Mouse (Mus musculus) kidney, adult 2 months (tissue): ENCODE measurements around the gene Plcl1. TPM values are rescaled to one million over a fixed set of nuclear protein-coding genes. Genes with fewer than 3 reads are reported as not detected.
A peak's percentile ranks its signal among the peaks of the same experiment; 100 is the strongest.
"Not testable (repeated sequence)": the region's sequence is repeated elsewhere in the genome, so short reads cannot be mapped to it uniquely, and the experiment has no call there.

Source experiments
- DNase-seq: peaks from one replicate; pipeline ENCODE4 v3.0.0; 2021
- H3K27ac ChIP-seq: fragments of 200-500 bp; 2 replicates; pipeline ENCODE4 v1.5.1; 2012; ENCODE audit warnings: low read depth, low read length, control low read depth, inconsistent platforms; ENCODE audit not compliant: insufficient read depth
- H3K27me3 ChIP-seq: fragments of 200-500 bp; replicated peaks from 2 replicates; pipeline ENCODE4 v1.6.1; 2012; ENCODE audit warnings: mild to moderate bottlenecking, moderate library complexity, low read length, inconsistent platforms; ENCODE audit not compliant: control insufficient read depth, insufficient read depth
- H3K36me3 ChIP-seq: fragments of 200-500 bp; 2 replicates; pipeline ENCODE4 v1.6.1; 2012; ENCODE audit warnings: mild to moderate bottlenecking, moderate library complexity, low read length, inconsistent platforms; ENCODE audit not compliant: control insufficient read depth, insufficient read depth
- H3K4me1 ChIP-seq: fragments of 200-500 bp; 2 replicates; pipeline ENCODE4 v1.6.1; 2011; ENCODE audit warnings: low read length; ENCODE audit not compliant: control insufficient read depth, insufficient read depth
- H3K4me3 ChIP-seq: fragments of 200-500 bp; 2 replicates; pipeline ENCODE4 v1.5.1; 2011; ENCODE audit warnings: mild to moderate bottlenecking, low read depth, low read length, control low read depth; ENCODE audit not compliant: insufficient read depth
- CTCF ChIP-seq: fragments of 200-500 bp; conservative IDR thresholded peaks from 2 replicates; pipeline ENCODE4 v1.5.1; 2011; ENCODE audit warnings: low read depth, mild to moderate bottlenecking, control low read depth, low read length, moderate library complexity, mixed read lengths; ENCODE audit not compliant: insufficient read depth, insufficient read length
- POLR2A ChIP-seq: fragments of 200-500 bp; IDR thresholded peaks from one replicate; pipeline ENCODE4 v1.6.1; 2011; ENCODE audit warnings: low read depth, low read length, control low read depth
- WGBS: fragments of 180-500 bp; shearing (Covaris S2); methylation state at CpG from one replicate; pipeline ENCODE4 v1.1.7; 2018; 5-methylcytosine and 5-hydroxymethylcytosine counted together
- polyA plus RNA-seq: library from polyadenylated mRNA; depleted of rRNA; stranded (reverse); fragments of >200 nt; gene quantifications from 2 replicates; pipeline ENCODE4 v1.2.3, GENCODE M21; 2012

The Plcl1 gene
- polyA plus RNA-seq, 1 experiment = 4.2 TPM

GRCm38 (mm10) chr1:55499872-55500271 lies 94.2 kb downstream of the Plcl1 start:
- Histone ChIP-seq H3K27ac (no peak overlapping the region), H3K4me3 (no peak overlapping the region), H3K36me3 (no peaks in the 10 kb centered on the region), H3K4me1 (no peaks in the 10 kb centered on the region), H3K27me3 (no peaks in the 10 kb centered on the region)
- 44% methylated on average over 1 of the region's 1 CpGs for WGBS
- TF ChIP-seq CTCF = no peak
- TF ChIP-seq POLR2A = no peak
- DNase-seq = no peak

- no peaks in the 10 kb centered on the region for H3K4me1 ChIP-seq
- H3K27ac ChIP-seq = no peak overlapping the region
- 85% methylated on average over 2 of the region's 2 CpGs for WGBS
- H3K36me3 ChIP-seq = no peaks in the 10 kb centered on the region
- no peaks in the 10 kb centered on the region for H3K27me3 ChIP-seq
- TF ChIP-seq POLR2A (no peak), CTCF (no peak)
- no peak overlapping the region for H3K4me3 ChIP-seq
- DNase-seq = no peak
Observed at GRCm38 (mm10) chr1:55500981-55501682, 95.4 kb downstream of the Plcl1 start.

- 0 out of 2 replicates have a peak, but pooled peaks cover 3% of the 10 kb centered on the region for H3K4me1 ChIP-seq
- WGBS = 57% methylated on average over 4 of the region's 4 CpGs
Observed at GRCm38 (mm10) chr1:55505811-55506210, 100.1 kb downstream of the Plcl1 start.

GRCm38 (mm10) chr1:55507061-55507460 lies 101.3 kb downstream of the Plcl1 start:
- TF ChIP-seq CTCF (no peak), POLR2A (no peak)
- Histone ChIP-seq H3K4me1 (0 out of 2 replicates have a peak, but pooled peaks cover 3% of the 10 kb centered on the region), H3K36me3 (no peaks in the 10 kb centered on the region), H3K27me3 (no peaks in the 10 kb centered on the region), H3K27ac (no peak overlapping the region), H3K4me3 (no peak overlapping the region)
- WGBS = 85% methylated on average over 6 of the region's 6 CpGs
- DNase-seq = no peak

More at GRCm38 (mm10) chr1:55505811-55506210, 100.1 kb downstream of the Plcl1 start:
- TF ChIP-seq POLR2A = no peak
- TF ChIP-seq CTCF = no peak
- no peaks in the 10 kb centered on the region for H3K36me3 ChIP-seq
- H3K4me3 ChIP-seq = no peak overlapping the region
- DNase-seq = peak; percentile 59
- no peak overlapping the region for H3K27ac ChIP-seq
- H3K27me3 ChIP-seq = no peaks in the 10 kb centered on the region

- H3K36me3 ChIP-seq = no peaks in the 10 kb centered on the region
- no peak overlapping the region for H3K4me3 ChIP-seq
- TF ChIP-seq POLR2A (no peak), CTCF (no peak)
- H3K27ac ChIP-seq = no peak overlapping the region
- no peaks in the 10 kb centered on the region for H3K27me3 ChIP-seq
- H3K4me1 ChIP-seq = 0 out of 2 replicates have a peak, but pooled peaks cover 3% of the 10 kb centered on the region
- 74% methylated on average over 1 of the region's 1 CpGs for WGBS
- DNase-seq = no peak
Observed at GRCm38 (mm10) chr1:55509587-55509986, 103.9 kb downstream of the Plcl1 start.

- WGBS = 85% methylated on average over 3 of the region's 3 CpGs
- H3K36me3 ChIP-seq = no peaks in the 10 kb centered on the region
- no peaks in the 10 kb centered on the region for H3K27me3 ChIP-seq
- 0 out of 2 replicates have a peak, but pooled peaks cover 2% of the 10 kb centered on the region for H3K4me1 ChIP-seq
- H3K4me3 ChIP-seq = no peak overlapping the region
- DNase-seq = no peak
- no peak overlapping the region for H3K27ac ChIP-seq
- no peak for TF ChIP-seq CTCF
- no peak for TF ChIP-seq POLR2A
Observed at GRCm38 (mm10) chr1:55512165-55512564, 106.4 kb downstream of the Plcl1 start.

GRCm38 (mm10) chr1:55512799-55513198 lies 107.1 kb downstream of the Plcl1 start:
- not testable (repeated sequence) for H3K36me3 ChIP-seq
- 0 out of 2 replicates have a peak overlapping the region, but pooled peaks have one; percentile 64 for H3K27ac ChIP-seq

More at GRCm38 (mm10) chr1:55512799-55513198, 107.1 kb downstream of the Plcl1 start:
- not testable (repeated sequence) for H3K27me3 ChIP-seq, H3K4me1 ChIP-seq, H3K4me3 ChIP-seq
- DNase-seq = peak; percentile 12
- WGBS = 73% methylated on average over 2 of the region's 2 CpGs
